In genomic region chr1:52653366-52653765, GRCm38 (mm10) we compare ENCODE assay signal across 10 mouse cellular contexts. TPM values are rescaled to one million over a fixed set of nuclear protein-coding genes. Genes with fewer than 3 reads are reported as not detected.
DNase-seq lines count a peak whose midpoint lies in the region; ATAC-seq and TF ChIP-seq lines count a peak whose summit lies in the region.
"Had no signal": no experiment of that assay in that cellular context is flagged by ENCODE, and none has a peak within 500 bp of the region (broad histone marks: within the 10 kb centered on the region; RNA-seq: fewer than 3 reads in every experiment).

No protein-coding gene starts in this region.

- dilution Hi-C loops in CH12.LX (cut with MboI; ENCODE audit: extremely low pct_ligation_motif_present, extremely low pct_unique_long_range_greater_than_20kb, low sequenced_read_pairs): no loop called here

- no peak for TF ChIP-seq POLR2A in CH12.LX (IDR thresholded peaks at IDR 0.05; ENCODE audit: low read depth, low read length)

- no peak overlapping the region for H3K27ac ChIP-seq in liver, postnatal 0 days (ENCODE audit: low read depth)
- H3K27ac ChIP-seq in liver, embryonic 12.5 days: no peak overlapping the region
- H3K27ac ChIP-seq in CH12.LX (ENCODE audit: insufficient read depth, low read depth): no peak overlapping the region
- H3K27ac ChIP-seq in intestine, embryonic 16.5 days (ENCODE audit: low read length): no peak overlapping the region
- H3K27ac ChIP-seq: forebrain, embryonic 12.5 days had no signal

- no peak overlapping the region for H3K4me3 ChIP-seq in liver, postnatal 0 days (ENCODE audit: low read depth, low read length)
- no peak overlapping the region for H3K4me3 ChIP-seq in liver, embryonic 12.5 days
- H3K4me3 ChIP-seq in CH12.LX (replicated peaks in 1 of 3; ENCODE audit: low read depth in 2 of 3, low read length in 2 of 3, poor library complexity in 1 of 3): no peak overlapping the region
- H3K4me3 ChIP-seq in intestine, embryonic 16.5 days (ENCODE audit: low read length): no peak overlapping the region
- H3K4me3 ChIP-seq: forebrain, embryonic 12.5 days had no signal

- TF ChIP-seq RAD21 in CH12.LX (IDR thresholded peaks at IDR 0.05; ENCODE audit: low read depth, low read length): no peak

- H3K79me2 ChIP-seq in CH12.LX (replicated peaks; ENCODE audit: control insufficient read depth, extremely low read depth, insufficient read depth, poor library complexity, severe bottlenecking): no peaks in the 10 kb centered on the region

- no peaks in the 10 kb centered on the region for H3K9me3 ChIP-seq in liver, postnatal 0 days (ENCODE audit: low read length)
- no peaks in the 10 kb centered on the region for H3K9me3 ChIP-seq in liver, embryonic 12.5 days (replicated peaks)
- no peaks in the 10 kb centered on the region for H3K9me3 ChIP-seq in CH12.LX (replicated peaks; ENCODE audit: low read length)
- no peaks in the 10 kb centered on the region for H3K9me3 ChIP-seq in intestine, embryonic 16.5 days (ENCODE audit: control insufficient read depth, low read length)
- H3K9me3 ChIP-seq: forebrain, embryonic 12.5 days had no signal

- no peak overlapping the region for H3K4me2 ChIP-seq in liver, postnatal 0 days (ENCODE audit: low read depth, low read length)
- no peak overlapping the region for H3K4me2 ChIP-seq in liver, embryonic 12.5 days
- no peak overlapping the region for H3K4me2 ChIP-seq in CH12.LX (ENCODE audit: insufficient read depth, low read depth, poor library complexity, severe bottlenecking)
- no peak overlapping the region for H3K4me2 ChIP-seq in intestine, embryonic 16.5 days (ENCODE audit: low read depth, low read length)
- H3K4me2 ChIP-seq: forebrain, embryonic 12.5 days had no signal

- WGBS in liver, postnatal 0 days (ENCODE audit: insufficient replicate concordance): 39% methylated on average over 1 of the region's 1 CpGs
- WGBS in liver, embryonic 12.5 days (ENCODE audit: insufficient replicate concordance): 40% methylated on average over 1 of the region's 1 CpGs
- WGBS in intestine, embryonic 16.5 days: 79% methylated on average over 1 of the region's 1 CpGs

- no peaks in the 10 kb centered on the region for H3K4me1 ChIP-seq in liver, postnatal 0 days (ENCODE audit: insufficient read depth)
- H3K4me1 ChIP-seq in liver, embryonic 12.5 days: peaks cover 6% of the 10 kb centered on the region; the same call in 1 of the 2 replicates
- H3K4me1 ChIP-seq in CH12.LX (ENCODE audit: control insufficient read depth in 1 of 2, insufficient read depth in 2 of 2): peaks cover 6 to 45% of the 10 kb centered on the region in 2 experiments; a peak in 3 of 4 replicates
- no peaks in the 10 kb centered on the region for H3K4me1 ChIP-seq in intestine, embryonic 16.5 days (ENCODE audit: control insufficient read depth, insufficient read depth, low read length)
- H3K4me1 ChIP-seq: forebrain, embryonic 12.5 days had no signal

- no peaks in the 10 kb centered on the region; the same call in 1 of the 2 replicates for H3K36me3 ChIP-seq in liver, postnatal 0 days (replicated peaks; ENCODE audit: insufficient read depth, low read length)
- peaks cover 18% of the 10 kb centered on the region for H3K36me3 ChIP-seq in liver, embryonic 12.5 days
- peaks cover 22 to 34% of the 10 kb centered on the region in 2 experiments for H3K36me3 ChIP-seq in CH12.LX (replicated peaks in 1 of 2; ENCODE audit: control insufficient read depth in 1 of 2, insufficient read depth in 1 of 2, low read length in 1 of 2)
- no peaks in the 10 kb centered on the region for H3K36me3 ChIP-seq in intestine, embryonic 16.5 days (ENCODE audit: control insufficient read depth, insufficient read depth, low read length)

- ATAC-seq in liver, postnatal 0 days: no peak
- no peak for ATAC-seq in liver, embryonic 12.5 days
- peak; percentile 81 for ATAC-seq in granulocyte monocyte progenitor cell, adult 5-6 weeks (replicated peaks; ENCODE audit: poor library complexity, severe bottlenecking)
- no peak for ATAC-seq in intestine, embryonic 16.5 days

- H3K27me3 ChIP-seq in liver, postnatal 0 days (ENCODE audit: insufficient read depth, low read length): no peaks in the 10 kb centered on the region
- H3K27me3 ChIP-seq in liver, embryonic 12.5 days (replicated peaks): no peaks in the 10 kb centered on the region
- H3K27me3 ChIP-seq in CH12.LX (replicated peaks): no peaks in the 10 kb centered on the region
- H3K27me3 ChIP-seq in intestine, embryonic 16.5 days (replicated peaks; ENCODE audit: control insufficient read depth, insufficient read depth, low read length): no peaks in the 10 kb centered on the region
- H3K27me3 ChIP-seq: forebrain, embryonic 12.5 days had no signal

- no peak for DNase-seq in liver, postnatal 0 days
- no peak for DNase-seq in CH12.LX (ENCODE audit: extremely low read depth)
- peak; percentile 22 to 30 for DNase-seq in natural killer cell, adult 2 months (ENCODE audit: low spot score in 2 of 2)
- DNase-seq in urinary bladder, adult 2 months (ENCODE audit: low spot score): no peak
- DNase-seq: adrenal gland, adult 2 months; gastrocnemius, postnatal 25 days had no signal

- peak; percentile 83 for TF ChIP-seq EP300 in liver, postnatal 0 days (IDR thresholded peaks at IDR 0.05; ENCODE audit: low read depth)
- TF ChIP-seq EP300 in CH12.LX (IDR thresholded peaks at IDR 0.05; ENCODE audit: low read length): 0 out of 2 replicates have a peak, but pooled peaks have one; percentile 16

- no peak overlapping the region for H3K9ac ChIP-seq in liver, postnatal 0 days (replicated peaks)
- no peak overlapping the region for H3K9ac ChIP-seq in liver, embryonic 12.5 days
- no peak overlapping the region for H3K9ac ChIP-seq in CH12.LX (ENCODE audit: insufficient read depth, low read depth)
- H3K9ac ChIP-seq in intestine, embryonic 16.5 days (ENCODE audit: low read depth, low read length): no peak overlapping the region
- H3K9ac ChIP-seq: forebrain, embryonic 12.5 days had no signal

- TF ChIP-seq CTCF in liver, postnatal 0 days (IDR thresholded peaks at IDR 0.05; ENCODE audit: low read depth): no peak
- no peak for TF ChIP-seq CTCF in CH12.LX (conservative IDR thresholded peaks at IDR 0.05 in 1 of 2, IDR thresholded peaks at IDR 0.05 in 1 of 2; ENCODE audit: low read depth in 2 of 2, low read length in 2 of 2)

- in situ Hi-C loops in CH12.LX (cut with MboI; ENCODE audit: low pct_ligation_motif_present, low pct_unique_long_range_greater_than_20kb, low sequenced_read_pairs): no loop called here

TF ChIP-seq in CH12.LX, 34 proteins besides CTCF, POLR2A, EP300 and RAD21:
- TF ChIP-seq MAX (IDR thresholded peaks at IDR 0.05; ENCODE audit: low read length) (no peak), GABPA (IDR thresholded peaks at IDR 0.05; ENCODE audit: insufficient replicate concordance, low read depth, low read length) (no peak), ZKSCAN1 (IDR thresholded peaks at IDR 0.05; ENCODE audit: borderline replicate concordance, low read depth, low read length) (no peak)
TF ChIP-seq in CH12.LX: peak in this region for 0.

RNA-seq across cellular contexts. Expression of gene Nemp2, which starts 22.9 kb away (rescaled TPM):
- polyA plus RNA-seq in liver, postnatal 0 days (2015; fragmentation: Nextera tagmentation; extraction: Ambion mirVana): 1.1 and 1.2 TPM in 2 replicates
- polyA plus RNA-seq in liver, embryonic 12.5 days (2016; fragmentation: Nextera tagmentation; extraction: Ambion mirVana): 2.8 and 3.4 TPM in 2 replicates
- total RNA-seq in CH12.LX (2012; rRNA removed) (9.4 and 11.2 TPM in 2 replicates), CH12.LX (2014; rRNA removed) (18.2 and 20.1 TPM in 2 replicates)
- 10.2 and 13.3 TPM in 2 replicates for polyA plus RNA-seq in CH12.LX (2012; ENCODE audit: insufficient read length, low read depth)
- 9.0 and 18.1 TPM in 2 replicates for total RNA-seq in granulocyte monocyte progenitor cell, adult 5-6 weeks (2014; fragmentation: Nextera tagmentation)
- 9.6 and 10.9 TPM in 2 replicates for total RNA-seq in granulocyte monocyte progenitor cell, adult 5-6 weeks (2017)
- polyA plus RNA-seq in intestine, embryonic 16.5 days (2015; fragmentation: Nextera tagmentation; extraction: Ambion mirVana): 4.9 and 5.7 TPM in 2 replicates
- 11.0 and 11.2 TPM in 2 replicates for polyA plus RNA-seq in urinary bladder, adult 2 months (2012; rRNA removed)

Comparison
In these comparisons a context has a peak if more than half of its experiments do, and no peak if none do; other contexts are left out.
1. DNase-seq: peak in natural killer cell, adult 2 months (2 of 2); none in liver, postnatal 0 days (single experiment), CH12.LX (single experiment) and urinary bladder, adult 2 months (single experiment).